Mouse (Mus musculus) gastrocnemius, postnatal 14 days (tissue): ENCODE measurements around the gene Gpc3. TPM values are rescaled to one million over a fixed set of nuclear protein-coding genes. Genes with fewer than 3 reads are reported as not detected.
"Not testable (repeated sequence)": the region's sequence is repeated elsewhere in the genome, so short reads cannot be mapped to it uniquely, and the experiment has no call there.

Source experiments
- DNase-seq: peaks from one replicate; pipeline ENCODE4 v3.0.0; 2021; ENCODE audit warnings: mixed read lengths
- intact Hi-C: fragments of 180-260 bp; cut with DNase I; formaldehyde crosslinking; loops from one replicate; pipeline ENCODE4 v1.15.1; 2025; ENCODE audit warnings: low total_unique reads
- total RNA-seq, 2 experiments: library from RNA; stranded (reverse); gene quantifications; 2 replicates each; pipeline ENCODE4 v1.2.3; 2021

Gpc3 gene
- total RNA-seq, 2 experiments from 2014 or later: 35.7 to 50.9 TPM

DNA sequence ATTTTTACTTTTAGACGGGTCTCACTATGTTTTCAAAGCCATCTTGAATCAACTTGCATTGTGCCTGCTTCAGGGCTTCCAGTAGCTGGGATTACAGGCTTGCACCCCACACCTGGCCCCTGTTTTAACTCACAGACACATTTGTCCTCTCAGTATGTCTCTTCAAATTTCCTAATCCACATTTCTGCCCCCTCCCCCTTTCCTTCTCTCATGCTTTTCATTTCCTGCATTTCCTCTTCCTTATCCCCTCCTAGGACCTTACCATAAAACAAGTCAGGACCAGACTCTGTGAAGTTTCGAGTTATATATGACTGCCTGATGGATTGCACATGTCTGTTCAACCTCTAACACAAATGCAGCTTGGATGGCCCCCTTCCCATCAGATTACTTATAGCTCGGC is 167.2 kb downstream of the Gpc3 start:
- no peak for DNase-seq
- intact Hi-C loops: no loop called here

- no peak for DNase-seq
Observed at GRCm38 (mm10) chrX:52444977-52445376, 168.8 kb downstream of the Gpc3 start.

GRCm38 (mm10) chrX:52441798-52442197 is 172.0 kb downstream of the Gpc3 start:
- no peak for DNase-seq
- intact Hi-C loops: no loop called here

More at GRCm38 (mm10) chrX:52444977-52445376, 168.8 kb downstream of the Gpc3 start:
- intact Hi-C loops: no loop called here

DNA sequence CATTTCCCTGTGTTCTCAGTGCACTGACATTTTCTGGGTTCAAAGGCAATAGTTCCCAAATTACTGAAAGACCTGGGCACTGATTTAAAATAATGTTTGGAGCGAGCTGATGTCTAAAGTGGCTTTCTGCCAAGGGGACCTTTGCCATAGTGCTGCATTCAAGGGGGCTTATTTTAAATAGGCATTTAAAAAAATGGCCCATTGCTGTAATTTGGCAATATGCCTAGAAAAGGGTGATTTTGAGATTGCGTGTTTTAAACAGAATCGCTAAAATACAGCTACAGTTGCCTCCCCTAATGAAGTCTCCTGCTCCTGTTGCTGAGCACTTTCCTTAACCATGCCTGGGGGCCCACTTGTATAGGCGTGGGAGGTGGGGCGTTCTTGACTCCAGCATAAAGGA is 174.3 kb downstream of the Gpc3 start:
- no peak for DNase-seq

DNA sequence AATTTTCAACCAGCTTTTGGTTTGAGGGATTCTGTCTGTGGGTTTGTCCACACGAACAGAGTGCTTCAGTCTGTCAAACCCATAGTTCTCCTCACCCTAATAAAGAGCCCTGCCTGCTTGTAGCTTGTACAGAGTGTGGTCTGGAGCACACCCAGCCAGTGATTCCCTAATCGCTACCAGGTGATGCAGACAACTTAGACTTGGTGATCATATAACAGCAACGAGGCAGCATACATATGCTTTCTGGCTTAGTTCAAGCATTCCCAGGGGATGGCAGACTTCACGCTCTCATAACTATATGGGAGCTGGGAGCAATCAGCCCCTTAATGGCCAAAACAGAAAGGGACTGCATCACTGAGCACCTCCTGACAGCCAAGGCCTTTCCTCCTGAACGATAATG is 188.1 kb downstream of the Gpc3 start:
- DNase-seq: no peak
- intact Hi-C loops: no loop called here

More for the DNA sequence above, 174.3 kb downstream of the Gpc3 start:
- intact Hi-C loops: no loop called here

GRCm38 (mm10) chrX:52419850-52420249 is 193.9 kb downstream of the Gpc3 start:
- intact Hi-C loops: no loop called here
- DNase-seq: no peak

DNA sequence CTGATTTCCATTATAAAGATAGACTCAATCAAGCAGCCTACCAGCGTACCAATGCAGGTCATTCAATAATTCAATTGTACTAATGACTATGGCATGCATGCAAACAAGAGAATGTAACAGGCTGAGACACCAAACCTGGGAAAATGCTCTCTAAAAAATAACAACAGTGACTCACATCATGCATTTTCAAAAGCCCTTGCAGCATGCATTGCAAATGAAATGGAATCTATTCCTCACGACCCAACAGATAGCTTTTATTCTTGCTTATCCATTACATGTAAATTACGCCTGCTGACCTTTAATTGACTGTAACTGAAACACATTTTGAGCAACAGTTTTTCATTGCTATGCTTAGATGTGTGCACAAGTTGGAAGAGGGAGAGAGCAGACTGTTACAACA is 200.8 kb downstream of the Gpc3 start:
- no peak for DNase-seq
- intact Hi-C loops: no loop called here

GRCm38 (mm10) chrX:52401188-52401587 is 212.6 kb downstream of the Gpc3 start:
- intact Hi-C loops: no loop called here
- DNase-seq: no peak

- no peak for DNase-seq
- intact Hi-C loops: no loop called here
Observed at GRCm38 (mm10) chrX:52375129-52375528, 238.6 kb downstream of the Gpc3 start.

- intact Hi-C loops: no loop called here
Observed at GRCm38 (mm10) chrX:52374209-52374608, 239.5 kb downstream of the Gpc3 start.

DNA sequence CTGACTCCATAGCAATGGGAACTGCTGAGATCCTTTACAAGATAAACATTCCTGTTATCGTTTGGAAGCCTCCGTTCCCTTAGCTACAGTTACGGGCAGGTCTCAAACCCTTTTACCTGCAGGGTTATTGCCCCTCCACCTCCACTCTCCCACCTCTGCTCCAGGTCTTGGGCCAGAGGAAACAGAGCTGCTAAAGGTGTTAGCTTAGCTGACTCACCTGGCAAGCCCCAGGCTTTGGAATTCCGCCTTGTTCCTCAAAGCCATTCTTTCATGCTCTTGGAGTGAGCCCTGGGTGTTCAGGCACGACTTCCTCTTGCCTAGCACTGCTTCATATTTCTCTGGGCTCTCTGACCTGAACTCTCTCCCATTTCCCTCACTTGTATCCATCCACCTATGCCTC is 241.3 kb downstream of the Gpc3 start:
- intact Hi-C loops: no loop called here
- no peak for DNase-seq

More at GRCm38 (mm10) chrX:52374209-52374608, 239.5 kb downstream of the Gpc3 start:
- no peak for DNase-seq

DNA sequence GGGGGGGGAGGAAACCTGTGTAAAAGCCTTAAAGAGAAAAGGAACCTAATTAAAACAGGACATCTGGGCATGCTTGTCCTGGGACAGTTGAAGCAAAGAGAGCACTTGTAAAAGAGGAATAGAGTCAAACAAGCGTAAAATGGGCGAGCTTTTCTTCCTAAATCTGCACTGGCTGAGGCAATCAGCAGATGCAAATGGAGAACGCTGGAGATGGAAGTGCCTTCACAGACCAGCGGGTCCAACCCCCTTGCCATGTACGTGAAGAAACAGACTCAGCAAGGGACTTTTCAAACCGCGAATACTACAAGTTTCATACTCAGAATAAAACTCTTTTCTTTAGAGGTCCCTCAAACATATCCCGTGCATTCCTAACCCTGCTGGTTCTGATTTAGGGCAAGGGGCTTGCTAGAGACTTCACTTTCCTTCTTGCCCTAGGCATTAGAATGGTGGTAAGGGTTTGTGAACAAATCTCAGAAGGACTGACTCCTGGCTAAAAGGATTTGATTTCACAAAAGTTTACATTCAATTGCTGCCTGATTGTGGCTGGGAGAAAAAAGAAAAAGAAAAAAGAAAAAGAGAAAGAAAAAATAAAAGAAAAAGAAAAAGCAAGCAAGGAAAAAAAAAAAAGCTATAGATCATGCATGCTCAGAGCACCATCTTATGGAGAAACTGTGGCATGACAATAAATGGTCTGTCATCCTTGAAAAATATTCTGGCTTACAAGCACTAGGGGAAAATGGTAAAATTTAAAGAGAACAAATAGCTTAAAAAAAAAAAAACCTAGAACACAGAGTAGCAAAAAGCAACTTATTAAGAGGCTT is 243.6 kb downstream of the Gpc3 start:
- intact Hi-C loops: no loop called here
- no peak for DNase-seq

GRCm38 (mm10) chrX:52369304-52369937 is 244.3 kb downstream of the Gpc3 start:
- intact Hi-C loops: no loop called here
- DNase-seq: no peak

- intact Hi-C loops: no loop called here
- no peak for DNase-seq
Observed at GRCm38 (mm10) chrX:52366826-52367225, 246.9 kb downstream of the Gpc3 start.

DNA sequence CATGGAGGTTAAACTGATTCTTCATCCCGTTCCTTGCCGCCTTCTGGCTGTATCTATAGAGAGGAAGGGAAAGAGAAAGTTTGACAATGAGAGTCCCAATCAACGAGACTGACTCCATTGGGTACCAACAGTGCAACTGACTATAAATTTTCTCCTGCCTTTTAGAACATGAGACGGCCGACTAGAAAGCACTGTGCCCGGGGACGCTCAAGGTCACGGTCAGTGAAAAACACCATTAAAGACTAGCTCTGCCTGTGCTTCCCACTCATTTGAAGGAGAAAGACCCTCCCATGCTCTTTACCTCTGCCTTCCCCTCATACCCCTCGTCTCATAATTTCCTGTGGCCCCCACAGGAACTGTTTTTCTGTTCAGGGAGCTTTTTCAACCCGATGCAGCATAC is 248.0 kb downstream of the Gpc3 start:
- no peak for DNase-seq
- intact Hi-C loops: no loop called here

DNA sequence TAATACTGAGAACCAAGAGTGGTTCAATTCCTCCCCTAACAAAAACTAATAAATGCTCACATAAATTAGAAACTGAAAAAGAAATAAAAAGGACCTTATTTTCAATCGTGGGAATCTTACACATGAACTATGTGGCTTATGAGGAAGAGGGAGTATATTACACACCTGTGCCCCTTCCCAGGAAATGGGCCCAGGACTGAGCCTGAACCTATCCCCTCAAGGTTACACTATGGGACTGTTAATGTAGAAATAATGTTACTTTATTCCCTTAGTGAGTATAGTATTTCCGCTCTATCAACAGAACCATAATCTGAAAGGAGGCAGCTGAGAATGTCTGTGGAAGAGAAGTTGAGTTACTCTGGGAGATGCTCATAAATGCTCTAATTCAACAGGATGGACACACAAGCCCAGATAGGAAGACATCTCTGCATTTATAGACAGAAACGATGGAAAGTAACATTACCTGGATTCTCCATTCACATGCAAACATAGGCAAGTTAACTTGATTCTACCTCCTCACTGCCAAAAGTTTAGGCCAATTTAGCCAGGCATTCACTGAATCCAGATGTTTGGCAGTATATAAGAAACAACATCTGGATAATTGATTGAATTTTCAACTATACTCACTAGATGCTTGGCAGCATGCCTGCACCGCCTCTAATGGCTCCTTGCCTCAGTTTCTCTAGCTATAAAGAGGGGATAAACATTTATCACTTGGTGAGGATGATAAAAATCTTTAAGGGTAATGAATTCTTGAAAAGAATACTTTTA is 251.3 kb downstream of the Gpc3 start:
- intact Hi-C loops: no loop called here
- DNase-seq: no peak

- DNase-seq: no peak
- intact Hi-C loops: no loop called here
Observed at GRCm38 (mm10) chrX:52352981-52353380, 260.8 kb downstream of the Gpc3 start.

- DNase-seq, intact Hi-C loops: not testable (repeated sequence)
Observed at GRCm38 (mm10) chrX:52350631-52351030, 263.1 kb downstream of the Gpc3 start.

DNA sequence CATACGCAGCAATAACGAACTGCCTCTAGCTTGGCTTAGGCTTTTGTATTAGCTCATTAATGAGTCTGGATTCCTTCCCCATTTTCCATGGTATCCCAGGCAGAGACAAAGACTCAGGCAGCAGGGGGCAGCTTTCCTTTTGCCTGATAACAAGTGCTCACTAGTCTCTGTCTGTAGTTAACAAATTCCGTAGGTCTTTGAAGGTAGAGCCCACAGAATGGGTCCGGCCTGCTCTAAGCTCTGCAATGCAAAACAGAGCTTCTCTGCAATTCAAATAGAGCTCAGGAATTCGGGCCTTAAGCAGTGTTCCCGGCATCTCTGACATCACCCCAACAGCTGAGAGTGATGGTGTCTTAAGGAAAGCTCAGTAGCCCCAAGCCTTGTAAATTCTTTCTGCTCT is 265.0 kb downstream of the Gpc3 start:
- intact Hi-C loops: no loop called here
- DNase-seq: no peak

GRCm38 (mm10) chrX:52344018-52344417 is 269.7 kb downstream of the Gpc3 start:
- intact Hi-C loops: no loop called here
- no peak for DNase-seq
